Mouse (Mus musculus): Measurements from ENCODE around the gene Sesn1.

- TF ChIP-seq CTCF (IDR thresholded peaks at IDR 0.05 in 2 of 3, conservative IDR thresholded peaks at IDR 0.05 in 1 of 3; ENCODE audit: control insufficient read depth in 1 of 3, insufficient read depth in 1 of 3, low read depth in 2 of 3, low read length in 3 of 3, poor library complexity in 1 of 3, severe bottlenecking in 1 of 3) (no peak), ZNF384 (IDR thresholded peaks at IDR 0.05; ENCODE audit: low read depth, low read length) (no peak), POLR2A (IDR thresholded peaks at IDR 0.05; ENCODE audit: control insufficient read depth in 1 of 2, insufficient read depth in 1 of 2, low read depth in 1 of 2, low read length in 2 of 2, poor library complexity in 1 of 2) (no peak), EP300 (IDR thresholded peaks at IDR 0.05; ENCODE audit: low read depth in 1 of 2, low read length in 2 of 2) (no peak), GABPA (IDR thresholded peaks at IDR 0.05; ENCODE audit: low read depth, low read length) (no peak), USF1 (IDR thresholded peaks at IDR 0.05; ENCODE audit: low read depth, low read length) (no peak), RCOR1 (IDR thresholded peaks at IDR 0.05; ENCODE audit: low read depth, low read length) (no peak), USF2 (IDR thresholded peaks at IDR 0.05; ENCODE audit: borderline replicate concordance in 1 of 2, insufficient read depth in 1 of 2, low read depth in 1 of 2, low read length in 2 of 2) (no peak), CHD2 (IDR thresholded peaks at IDR 0.05; ENCODE audit: low read length) (no peak), TCF12 (IDR thresholded peaks at IDR 0.05; ENCODE audit: low read depth, low read length) (no peak), BHLHE40 (IDR thresholded peaks at IDR 0.05; ENCODE audit: borderline replicate concordance, low read depth, low read length) (no peak), ZC3H11A (IDR thresholded peaks at IDR 0.05; ENCODE audit: low read depth, low read length) (no peak)
Measured at GRCm38 (mm10) chr10:41765586-41765985, 44.1 kb upstream of the Sesn1 start.

Data from MEL (cell line).